Mouse (Mus musculus) heart, embryonic 10.5 days (tissue): ENCODE measurements at regions not wholly inside any gene's neighbourhood (a gene's known extent, or its start where the extent isn't known, plus 50 kb on each side); places are given as distances from the start of the nearest gene placed in this dataset.
"Not testable (repeated sequence)": the region's sequence is repeated elsewhere in the genome, so short reads cannot be mapped to it uniquely, and the experiment has no call there.

Experiments used
- DNase-seq: peaks from one replicate; pipeline ENCODE4 v3.0.0-alpha.2; 2017; ENCODE audit warnings: low spot score
- H3K27ac ChIP-seq: fragments of 300-500 bp; sonication (generic); 2 replicates; pipeline ENCODE4 v1.5.1; 2016; ENCODE audit warnings: mild to moderate bottlenecking
- H3K27me3 ChIP-seq: fragments of 300-500 bp; sonication (generic); 2 replicates; pipeline ENCODE4 v1.6.1; 2016; ENCODE audit warnings: mild to moderate bottlenecking; ENCODE audit not compliant: poor library complexity, insufficient read depth, severe bottlenecking
- H3K36me3 ChIP-seq: fragments of 300-500 bp; sonication (generic); 2 replicates; pipeline ENCODE4 v1.6.1; 2016; ENCODE audit warnings: mild to moderate bottlenecking, moderate library complexity
- H3K4me1 ChIP-seq: fragments of 300-500 bp; sonication (generic); 2 replicates; pipeline ENCODE4 v1.6.1; 2016; ENCODE audit warnings: mild to moderate bottlenecking
- H3K4me3 ChIP-seq: fragments of 300-500 bp; sonication (generic); 2 replicates; pipeline ENCODE4 v1.5.1; 2016; ENCODE audit warnings: mild to moderate bottlenecking, moderate library complexity
- H3K9me3 ChIP-seq: fragments of 300-500 bp; sonication (generic); 2 replicates; pipeline ENCODE4 v1.6.1; 2016; ENCODE audit warnings: mild to moderate bottlenecking, moderate library complexity
- WGBS: fragments of 180-500 bp; shearing (Covaris S2); methylation state at CpG from one replicate; pipeline ENCODE4 v1.1.7; 2016; 5-methylcytosine and 5-hydroxymethylcytosine counted together

- peaks cover 26% of the 10 kb centered on the region for H3K4me1 ChIP-seq
- no peaks in the 10 kb centered on the region for H3K27me3 ChIP-seq
- no peaks in the 10 kb centered on the region for H3K36me3 ChIP-seq
- WGBS, result 31% methylated on average over 12 of the region's 12 CpGs
- peak; percentile 83 for DNase-seq
- H3K9me3 ChIP-seq, result no peaks in the 10 kb centered on the region
- peak overlapping the region; percentile 76 for H3K27ac ChIP-seq
- no peak overlapping the region for H3K4me3 ChIP-seq
These were observed 200.4 kb downstream of the Fam43a start for GRCm38 (mm10) chr16:30799699-30800483.

GRCm38 (mm10) chr16:30804018-30804417 lies 204.5 kb downstream of the Fam43a start:
- H3K27ac ChIP-seq, result no peak overlapping the region
- H3K4me1 ChIP-seq, result peaks cover 12% of the 10 kb centered on the region
- DNase-seq, result peak; percentile 22
- H3K9me3 ChIP-seq, result no peaks in the 10 kb centered on the region
- no peaks in the 10 kb centered on the region for H3K27me3 ChIP-seq
- no peak overlapping the region for H3K4me3 ChIP-seq
- WGBS, result 66% methylated on average over 3 of the region's 3 CpGs
- no peaks in the 10 kb centered on the region for H3K36me3 ChIP-seq

GRCm38 (mm10) chr16:30806206-30806605 lies 206.7 kb downstream of the Fam43a start:
- WGBS, result 85% methylated on average over 4 of the region's 4 CpGs
- not testable (repeated sequence) for DNase-seq, H3K4me3 ChIP-seq, H3K4me1 ChIP-seq, H3K36me3 ChIP-seq, H3K27me3 ChIP-seq, H3K9me3 ChIP-seq, H3K27ac ChIP-seq

- no peaks in the 10 kb centered on the region for H3K9me3 ChIP-seq
- DNase-seq, result peak; percentile 77
- H3K4me3 ChIP-seq, result no peak overlapping the region
- no peaks in the 10 kb centered on the region for H3K27me3 ChIP-seq
- H3K4me1 ChIP-seq, result peaks cover 32% of the 10 kb centered on the region
- H3K27ac ChIP-seq, result 0 out of 2 replicates have a peak overlapping the region, but pooled peaks have one; percentile 37
- WGBS, result 24% methylated on average over 5 of the region's 5 CpGs
- H3K36me3 ChIP-seq, result no peaks in the 10 kb centered on the region
These were observed 219.1 kb downstream of the Fam43a start for GRCm38 (mm10) chr16:30818541-30819120.

- WGBS, result 87% methylated on average over 4 of the region's 4 CpGs
- Histone ChIP-seq H3K27ac (0 out of 2 replicates have a peak overlapping the region, but pooled peaks have one; percentile 37), H3K4me1 (peaks cover 32% of the 10 kb centered on the region), H3K4me3 (no peak overlapping the region), H3K9me3 (no peaks in the 10 kb centered on the region), H3K27me3 (no peaks in the 10 kb centered on the region), H3K36me3 (no peaks in the 10 kb centered on the region)
- DNase-seq, result no peak
These were observed 219.8 kb downstream of the Fam43a start for GRCm38 (mm10) chr16:30819342-30819741.

GRCm38 (mm10) chr16:30820234-30820633 lies 220.7 kb downstream of the Fam43a start:
- DNase-seq, result no peak
- H3K36me3 ChIP-seq, result no peaks in the 10 kb centered on the region
- H3K27ac ChIP-seq, result no peak overlapping the region; the same call in 1 of the 2 replicates
- no peaks in the 10 kb centered on the region for H3K9me3 ChIP-seq
- WGBS, result 75% methylated on average over 3 of the region's 3 CpGs
- H3K4me3 ChIP-seq, result no peak overlapping the region
- H3K4me1 ChIP-seq, result peaks cover 32% of the 10 kb centered on the region
- no peaks in the 10 kb centered on the region for H3K27me3 ChIP-seq

GRCm38 (mm10) chr16:30820761-30821160 lies 221.2 kb downstream of the Fam43a start:
- no peak for DNase-seq
- H3K27me3 ChIP-seq, result no peaks in the 10 kb centered on the region
- 76% methylated on average over 4 of the region's 4 CpGs for WGBS
- peak overlapping the region; percentile 85 for H3K27ac ChIP-seq
- H3K9me3 ChIP-seq, result no peaks in the 10 kb centered on the region
- no peaks in the 10 kb centered on the region for H3K36me3 ChIP-seq
- peaks cover 32% of the 10 kb centered on the region for H3K4me1 ChIP-seq
- H3K4me3 ChIP-seq, result no peak overlapping the region

GRCm38 (mm10) chr16:30821191-30821910 lies 221.8 kb downstream of the Fam43a start:
- peak overlapping the region; percentile 43 for H3K4me3 ChIP-seq
- H3K4me1 ChIP-seq, result peaks cover 32% of the 10 kb centered on the region
- H3K36me3 ChIP-seq, result no peaks in the 10 kb centered on the region
- no peaks in the 10 kb centered on the region for H3K9me3 ChIP-seq
- H3K27me3 ChIP-seq, result no peaks in the 10 kb centered on the region
- 8% methylated on average over 17 of the region's 17 CpGs for WGBS
- DNase-seq, result peak; percentile 84
- peak overlapping the region; percentile 85 for H3K27ac ChIP-seq

GRCm38 (mm10) chr16:30821911-30822578 lies 222.5 kb downstream of the Fam43a start:
- Histone ChIP-seq H3K36me3 (no peaks in the 10 kb centered on the region), H3K9me3 (no peaks in the 10 kb centered on the region), H3K4me1 (peaks cover 32% of the 10 kb centered on the region), H3K27ac (peak overlapping the region; percentile 85), H3K4me3 (no peak overlapping the region), H3K27me3 (no peaks in the 10 kb centered on the region)
- no peak for DNase-seq
- WGBS, result 58% methylated on average over 13 of the region's 13 CpGs

- Histone ChIP-seq H3K27me3 (no peaks in the 10 kb centered on the region), H3K36me3 (no peaks in the 10 kb centered on the region), H3K4me1 (peaks cover 36% of the 10 kb centered on the region), H3K4me3 (no peak overlapping the region), H3K9me3 (no peaks in the 10 kb centered on the region), H3K27ac (0 out of 2 replicates have a peak overlapping the region, but pooled peaks have one; percentile 18)
- DNase-seq, result no peak
- 55% methylated on average over 3 of the region's 3 CpGs for WGBS
These were observed 226.6 kb downstream of the Fam43a start for GRCm38 (mm10) chr16:30826128-30826527.

- no peak for DNase-seq
- peaks cover 23% of the 10 kb centered on the region for H3K4me1 ChIP-seq
- 72% methylated on average over 9 of the region's 9 CpGs for WGBS
- H3K27me3 ChIP-seq, result no peaks in the 10 kb centered on the region
- H3K27ac ChIP-seq, result peak overlapping the region; percentile 62
- H3K36me3 ChIP-seq, result no peaks in the 10 kb centered on the region
- H3K4me3 ChIP-seq, result no peak overlapping the region
- peaks cover 5% of the 10 kb centered on the region; the same call in 1 of the 2 replicates for H3K9me3 ChIP-seq
These were observed 228.5 kb downstream of the Fam43a start for GRCm38 (mm10) chr16:30827901-30828608.

GRCm38 (mm10) chr16:30834561-30834960 lies 235.0 kb downstream of the Fam43a start:
- Histone ChIP-seq H3K9me3 (peaks cover 5% of the 10 kb centered on the region; the same call in 1 of the 2 replicates), H3K36me3 (no peaks in the 10 kb centered on the region), H3K27ac (no peak overlapping the region), H3K4me3 (no peak overlapping the region), H3K4me1 (peaks cover 17% of the 10 kb centered on the region), H3K27me3 (no peaks in the 10 kb centered on the region)
- no peak for DNase-seq
- WGBS, result 67% methylated on average over 3 of the region's 3 CpGs
